Mouse (Mus musculus): ENCODE data around the gene Gsdma3. TPM values are rescaled to one million over a fixed set of nuclear protein-coding genes. Genes with fewer than 3 reads are reported as not detected.
"Not testable (repeated sequence)": the region's sequence is repeated elsewhere in the genome, so short reads cannot be mapped to it uniquely, and the experiment has no call there.

Gene Gsdma3
- total RNA-seq, 2 experiments from 2014 or later, result 0.30 to 0.36 TPM

- intact Hi-C loops (cut with DNase I), result no loop called here
- DNase-seq (ENCODE audit: extremely low spot score in 1 of 2, low spot score in 2 of 2), result no peak
Measured at GRCm38 (mm10) chr11:98640091-98640490, 13.9 kb downstream of the Gsdma3 start.

- no peak for DNase-seq (ENCODE audit: extremely low spot score in 1 of 2, low spot score in 2 of 2)
- intact Hi-C loops (cut with DNase I), result no loop called here
Measured at GRCm38 (mm10) chr11:98644757-98645156, 18.6 kb downstream of the Gsdma3 start.

GRCm38 (mm10) chr11:98645946-98646345 is 19.8 kb downstream of the Gsdma3 start:
- no peak for DNase-seq (ENCODE audit: extremely low spot score in 1 of 2, low spot score in 2 of 2)
- intact Hi-C loops (cut with DNase I), result no loop called here

- no peak for DNase-seq (ENCODE audit: extremely low spot score in 1 of 2, low spot score in 2 of 2)
- intact Hi-C loops (cut with DNase I), result no loop called here
Measured at GRCm38 (mm10) chr11:98646459-98646858, 20.3 kb downstream of the Gsdma3 start, which contains the start of gene Gsdma2. Gsdma2 (plus strand) TSS chr11:98646759.

GRCm38 (mm10) chr11:98655076-98655475 is 28.9 kb downstream of the Gsdma3 start:
- intact Hi-C loops (cut with DNase I), result loop anchor here (5.0 kb wide), 1 partner anchor 48 kb away; no protein-coding TSS in a partner anchor
- peak in 1 of 2 experiments; percentile 37 for DNase-seq (ENCODE audit: extremely low spot score in 1 of 2, low spot score in 2 of 2)

GRCm38 (mm10) chr11:98660517-98660916 is 34.4 kb downstream of the Gsdma3 start:
- DNase-seq (ENCODE audit: extremely low spot score in 1 of 2, low spot score in 2 of 2), result peak; percentile 47 to 61
- intact Hi-C loops (cut with DNase I), result no loop called here

- intact Hi-C loops (cut with DNase I), result no loop called here
- DNase-seq (ENCODE audit: extremely low spot score in 1 of 2, low spot score in 2 of 2), result no peak
Measured at GRCm38 (mm10) chr11:98664091-98664490, 37.9 kb downstream of the Gsdma3 start, which contains the start of gene Gsdma. Gsdma (plus strand) TSS chr11:98664351.

- no peak for DNase-seq (ENCODE audit: extremely low spot score in 1 of 2, low spot score in 2 of 2)
- intact Hi-C loops (cut with DNase I), result no loop called here
Measured at GRCm38 (mm10) chr11:98668984-98669383, 42.8 kb downstream of the Gsdma3 start.

GRCm38 (mm10) chr11:98671284-98671815 is 45.2 kb downstream of the Gsdma3 start:
- intact Hi-C loops (cut with DNase I), result no loop called here
- DNase-seq (ENCODE audit: extremely low spot score in 1 of 2, low spot score in 2 of 2), result no peak

- intact Hi-C loops (cut with DNase I), result no loop called here
- DNase-seq (ENCODE audit: extremely low spot score in 1 of 2, low spot score in 2 of 2), result no peak
Measured at GRCm38 (mm10) chr11:98671857-98672256, 45.7 kb downstream of the Gsdma3 start.

GRCm38 (mm10) chr11:98672482-98672881 is 46.3 kb downstream of the Gsdma3 start:
- intact Hi-C loops (cut with DNase I), result no loop called here
- no peak for DNase-seq (ENCODE audit: extremely low spot score in 1 of 2, low spot score in 2 of 2)

GRCm38 (mm10) chr11:98673136-98673535 is 47.0 kb downstream of the Gsdma3 start:
- DNase-seq (ENCODE audit: extremely low spot score in 1 of 2, low spot score in 2 of 2), result peak in 1 of 2 experiments; percentile 63
- intact Hi-C loops (cut with DNase I), result not testable (repeated sequence)

- no peak for DNase-seq (ENCODE audit: extremely low spot score in 1 of 2, low spot score in 2 of 2)
- intact Hi-C loops (cut with DNase I), result loop anchor here (2.0 kb wide), 1 partner anchor 37 kb away; no protein-coding TSS in a partner anchor
Measured at GRCm38 (mm10) chr11:98675829-98676363, 49.7 kb downstream of the Gsdma3 start.

GRCm38 (mm10) chr11:98680023-98680422 is 53.9 kb downstream of the Gsdma3 start:
- intact Hi-C loops (cut with DNase I), result no loop called here
- no peak for DNase-seq (ENCODE audit: extremely low spot score in 1 of 2, low spot score in 2 of 2)

GRCm38 (mm10) chr11:98680595-98680994 is 54.4 kb downstream of the Gsdma3 start:
- DNase-seq (ENCODE audit: extremely low spot score in 1 of 2, low spot score in 2 of 2); intact Hi-C loops (cut with DNase I): not testable (repeated sequence)

- intact Hi-C loops (cut with DNase I), result no loop called here
Measured at GRCm38 (mm10) chr11:98681186-98681585, 55.0 kb downstream of the Gsdma3 start.

GRCm38 (mm10) chr11:98681786-98682745 is 55.9 kb downstream of the Gsdma3 start, which contains the start of gene Psmd3:
Psmd3 (plus strand) TSS chr11:98682554.
- intact Hi-C loops (cut with DNase I), result no loop called here
- peak; percentile 95 to 96 for DNase-seq (ENCODE audit: extremely low spot score in 1 of 2, low spot score in 2 of 2)

More at GRCm38 (mm10) chr11:98681186-98681585, 55.0 kb downstream of the Gsdma3 start:
- no peak for DNase-seq (ENCODE audit: extremely low spot score in 1 of 2, low spot score in 2 of 2)

- intact Hi-C loops (cut with DNase I), result no loop called here
- no peak for DNase-seq (ENCODE audit: extremely low spot score in 1 of 2, low spot score in 2 of 2)
Measured at GRCm38 (mm10) chr11:98682811-98683210, 56.7 kb downstream of the Gsdma3 start.

GRCm38 (mm10) chr11:98685642-98686041 is 59.5 kb downstream of the Gsdma3 start:
- intact Hi-C loops (cut with DNase I), result no loop called here
- DNase-seq (ENCODE audit: extremely low spot score in 1 of 2, low spot score in 2 of 2), result no peak

Data from left cerebral cortex, postnatal 10 days (tissue).